Mouse (Mus musculus): ENCODE data around the gene Ap4s1.

GRCm38 (mm10) chr12:51736807-51737206 lies 46.0 kb downstream of the Ap4s1 start:
- no peak for TF ChIP-seq CTCF (IDR thresholded peaks at IDR 0.05; ENCODE audit: low read depth)
- no peak for TF ChIP-seq EP300 (IDR thresholded peaks at IDR 0.05; ENCODE audit: low read depth)

Data from liver, embryonic 14.5 days (tissue).